Comparison of ENCODE assay signal across 14 mouse cellular contexts in genomic region chr11:78347908-78348307, GRCm38 (mm10). TPM values are rescaled to one million over a fixed set of nuclear protein-coding genes. Genes with fewer than 3 reads are reported as not detected.
DNase-seq lines count a peak whose midpoint lies in the region; ATAC-seq and TF ChIP-seq lines count a peak whose summit lies in the region.
"Had no signal": no experiment of that assay in that cellular context is flagged by ENCODE, and none has a peak within 500 bp of the region (broad histone marks: within the 10 kb centered on the region; RNA-seq: fewer than 3 reads in every experiment).

No protein-coding gene starts in this region.

- no peak for TF ChIP-seq POLR2A in bone marrow macrophage, adult 2 months (IDR thresholded peaks at IDR 0.05; ENCODE audit: borderline replicate concordance, low read depth, low read length)

- H3K27ac ChIP-seq in bone marrow macrophage, adult 2 months (ENCODE audit: insufficient read depth, low read depth, low read length) = peak overlapping the region; percentile 66
- peak overlapping the region; percentile 53 for H3K27ac ChIP-seq in stomach, postnatal 0 days (replicated peaks)
- H3K27ac ChIP-seq: embryonic facial prominence, embryonic 10.5 days; heart, embryonic 15.5 days; kidney, embryonic 15.5 days; midbrain, embryonic 15.5 days; neural tube, embryonic 12.5 days had no signal

- no peaks in the 10 kb centered on the region for H3K27me3 ChIP-seq in stomach, postnatal 0 days (ENCODE audit: control insufficient read depth, insufficient read depth, low read length)
- H3K27me3 ChIP-seq: heart, embryonic 15.5 days; kidney, embryonic 15.5 days; midbrain, embryonic 15.5 days; neural tube, embryonic 12.5 days had no signal

- no peaks in the 10 kb centered on the region for H3K9me3 ChIP-seq in stomach, postnatal 0 days (ENCODE audit: control insufficient read depth, low read length)
- H3K9me3 ChIP-seq: embryonic facial prominence, embryonic 10.5 days; heart, embryonic 15.5 days; kidney, embryonic 15.5 days; midbrain, embryonic 15.5 days; neural tube, embryonic 12.5 days had no signal

- TF ChIP-seq CTCF in bone marrow macrophage, adult 2 months (IDR thresholded peaks at IDR 0.05; ENCODE audit: low read depth, low read length) = no peak
- TF ChIP-seq CTCF in stomach, postnatal 0 days (IDR thresholded peaks at IDR 0.05; ENCODE audit: low read depth) = no peak

- no peak overlapping the region for H3K4me3 ChIP-seq in bone marrow macrophage, adult 2 months (ENCODE audit: insufficient read depth, low read length)
- no peak overlapping the region for H3K4me3 ChIP-seq in stomach, postnatal 0 days (ENCODE audit: low read depth, low read length)
- H3K4me3 ChIP-seq: embryonic facial prominence, embryonic 10.5 days; heart, embryonic 15.5 days; kidney, embryonic 15.5 days; midbrain, embryonic 15.5 days; neural tube, embryonic 12.5 days had no signal

- ATAC-seq in stomach, postnatal 0 days (ENCODE audit: low FRiP score, low TSS enrichment) = 0 out of 2 replicates have a peak, but pooled peaks have one; percentile 13
- ATAC-seq: midbrain, embryonic 15.5 days had no signal

- no peak for TF ChIP-seq EP300 in stomach, postnatal 0 days (optimal IDR thresholded peaks at IDR 0.05)

- H3K4me1 ChIP-seq in bone marrow macrophage, adult 2 months (ENCODE audit: control insufficient read depth, insufficient read depth, low read length) = peaks cover 59% of the 10 kb centered on the region
- H3K4me1 ChIP-seq in stomach, postnatal 0 days (replicated peaks; ENCODE audit: control insufficient read depth, insufficient read depth) = no peaks in the 10 kb centered on the region

- 66% methylated on average over 8 of the region's 9 CpGs for WGBS in stomach, postnatal 0 days

- H3K9ac ChIP-seq in stomach, postnatal 0 days (ENCODE audit: low read length) = no peak overlapping the region
- H3K9ac ChIP-seq: heart, embryonic 15.5 days; kidney, embryonic 15.5 days; midbrain, embryonic 15.5 days; neural tube, embryonic 12.5 days had no signal

- H3K4me2 ChIP-seq in stomach, postnatal 0 days (replicated peaks; ENCODE audit: low read depth) = no peak overlapping the region
- H3K4me2 ChIP-seq: heart, embryonic 15.5 days; kidney, embryonic 15.5 days; midbrain, embryonic 15.5 days; neural tube, embryonic 12.5 days had no signal

- DNase-seq in spleen, postnatal 36 days (ENCODE audit: low spot score in 2 of 2) = peak; percentile 43 to 54
- DNase-seq in spleen, postnatal 10 days (ENCODE audit: low spot score in 2 of 2) = no peak
- peak; percentile 83 for DNase-seq in lung, postnatal 25 days (ENCODE audit: low spot score)
- DNase-seq in stomach, postnatal 0 days (ENCODE audit: low spot score) = no peak
- no peak for DNase-seq in embryo, embryonic 11 days
- DNase-seq in embryo, embryonic 9.5 days (ENCODE audit: extremely low spot score) = no peak
- DNase-seq: adrenal gland, adult 8-10 months had no signal

- peaks cover 2% of the 10 kb centered on the region; the same call in 1 of the 2 replicates for H3K36me3 ChIP-seq in stomach, postnatal 0 days (ENCODE audit: control insufficient read depth, insufficient read depth, low read length)

RNA-seq across cellular contexts. Expression of gene Unc119, which starts 4.6 kb away (rescaled TPM):
- polyA plus RNA-seq in bone marrow macrophage, adult 2 months (2012; ENCODE audit: insufficient read depth, insufficient read length, missing spikeins) = 35.5 and 38.5 TPM in 2 replicates
- 26.5 and 27.9 TPM in 2 replicates for polyA plus RNA-seq in stomach, postnatal 0 days (2015; fragmentation: Nextera tagmentation; extraction: Ambion mirVana)

RNA-seq across cellular contexts. Expression of gene Pigs, which starts 19.7 kb away (rescaled TPM):
- polyA plus RNA-seq in bone marrow macrophage, adult 2 months (2012; ENCODE audit: insufficient read depth, insufficient read length, missing spikeins) = 80.8 and 85.9 TPM in 2 replicates
- 36.2 and 38.7 TPM in 2 replicates for polyA plus RNA-seq in stomach, postnatal 0 days (2015; fragmentation: Nextera tagmentation; extraction: Ambion mirVana)

RNA-seq across cellular contexts. Expression of gene Aldoc, which starts 25.1 kb away (rescaled TPM):
- 21.9 and 31.0 TPM in 2 replicates for polyA plus RNA-seq in bone marrow macrophage, adult 2 months (2012; ENCODE audit: insufficient read depth, insufficient read length, missing spikeins)
- polyA plus RNA-seq in stomach, postnatal 0 days (2015; fragmentation: Nextera tagmentation; extraction: Ambion mirVana) = 15.0 and 17.1 TPM in 2 replicates

RNA-seq across cellular contexts. Expression of gene Foxn1, which starts 38.5 kb away (rescaled TPM):
- not detected in 2 replicates for polyA plus RNA-seq in bone marrow macrophage, adult 2 months (2012; ENCODE audit: insufficient read depth, insufficient read length, missing spikeins)
- 1.9 and 2.6 TPM in 2 replicates for polyA plus RNA-seq in stomach, postnatal 0 days (2015; fragmentation: Nextera tagmentation; extraction: Ambion mirVana)
- polyA plus RNA-seq: gonadal fat pad, adult 2 months; midbrain, embryonic 15.5 days; neural tube, embryonic 12.5 days had no signal

RNA-seq across cellular contexts. Expression of gene Spag5, which starts 46.6 kb away (rescaled TPM):
- 19.3 and 28.1 TPM in 2 replicates for polyA plus RNA-seq in bone marrow macrophage, adult 2 months (2012; ENCODE audit: insufficient read depth, insufficient read length, missing spikeins)
- polyA plus RNA-seq in stomach, postnatal 0 days (2015; fragmentation: Nextera tagmentation; extraction: Ambion mirVana) = 4.4 and 5.7 TPM in 2 replicates

Comparison
In these comparisons a context has a peak if more than half of its experiments do, and no peak if none do; other contexts are left out.
1. DNase-seq: peak in spleen, postnatal 36 days (2 of 2) and lung, postnatal 25 days (single experiment); none in spleen, postnatal 10 days (0 of 2), stomach, postnatal 0 days (single experiment), embryo, embryonic 11 days (single experiment) and embryo, embryonic 9.5 days (single experiment).